Mouse (Mus musculus): ENCODE measurements around the gene Thsd4. TPM values are rescaled to one million over a fixed set of nuclear protein-coding genes. Genes with fewer than 3 reads are reported as not detected.

Gene Thsd4
- total and polyA plus RNA-seq, 2 experiments: 0.70 to 0.92 TPM

DNA sequence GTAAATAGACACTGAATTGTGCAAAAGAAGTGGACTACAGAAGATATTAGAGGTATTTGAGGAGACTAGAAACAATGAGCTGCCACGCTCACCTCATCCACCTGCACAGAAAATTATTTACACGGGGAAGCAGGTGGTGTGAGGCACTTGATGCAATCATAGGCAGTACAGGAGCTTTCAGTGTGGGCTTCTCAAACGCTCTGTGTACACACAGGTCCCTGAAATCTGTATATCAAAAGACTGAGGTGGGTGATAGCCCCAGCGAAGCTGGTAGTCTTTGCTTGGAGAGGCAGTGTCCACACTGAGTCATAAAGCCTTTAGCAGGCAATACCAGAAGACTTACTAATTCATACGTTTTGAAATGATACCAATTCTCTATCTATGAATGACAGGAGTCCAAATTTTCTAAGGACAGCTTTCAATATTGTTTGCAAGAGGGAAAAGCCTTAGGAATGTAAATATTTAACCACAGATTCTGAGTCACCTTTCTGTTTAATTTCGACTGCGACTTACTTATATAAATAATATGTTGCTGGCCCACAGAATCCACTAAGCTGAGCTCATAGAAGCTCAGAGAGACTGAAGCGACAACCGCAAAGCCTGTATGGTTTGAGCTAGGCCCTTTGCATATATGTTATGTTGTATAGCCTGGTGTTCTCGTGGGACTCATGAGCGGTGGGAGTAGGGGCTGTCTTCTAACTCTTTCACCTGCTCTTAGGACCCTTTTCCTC lies 369.8 kb downstream of the Thsd4 start:
- no peak for TF ChIP-seq CTCF (IDR thresholded peaks at IDR 0.05; ENCODE audit: low read depth, low read length)
- no peak for TF ChIP-seq POLR2A (IDR thresholded peaks at IDR 0.05; ENCODE audit: extremely low read depth, insufficient read depth, low read length)
- Histone ChIP-seq H3K9ac (ENCODE audit: low read depth, low read length) (no peak overlapping the region), H3K4me3 (ENCODE audit: insufficient read depth, low read depth, low read length) (no peak overlapping the region), H3K36me3 (ENCODE audit: control insufficient read depth, insufficient read depth, low read length) (no peaks in the 10 kb centered on the region), H3K79me2 (ENCODE audit: control insufficient read depth, insufficient read depth, low read length) (no peaks in the 10 kb centered on the region), H3K27ac (replicated peaks; ENCODE audit: insufficient read depth, low read depth, low read length) (no peak overlapping the region), H3K27me3 (ENCODE audit: control insufficient read depth, insufficient read depth, low read length) (no peaks in the 10 kb centered on the region), H3K4me1 (ENCODE audit: control insufficient read depth, insufficient read depth, low read length) (no peaks in the 10 kb centered on the region)
- no peak for DNase-seq (ENCODE audit: extremely low read depth, low read depth, low spot score)
- 65% methylated on average over 11 of the region's 11 CpGs for WGBS

DNA sequence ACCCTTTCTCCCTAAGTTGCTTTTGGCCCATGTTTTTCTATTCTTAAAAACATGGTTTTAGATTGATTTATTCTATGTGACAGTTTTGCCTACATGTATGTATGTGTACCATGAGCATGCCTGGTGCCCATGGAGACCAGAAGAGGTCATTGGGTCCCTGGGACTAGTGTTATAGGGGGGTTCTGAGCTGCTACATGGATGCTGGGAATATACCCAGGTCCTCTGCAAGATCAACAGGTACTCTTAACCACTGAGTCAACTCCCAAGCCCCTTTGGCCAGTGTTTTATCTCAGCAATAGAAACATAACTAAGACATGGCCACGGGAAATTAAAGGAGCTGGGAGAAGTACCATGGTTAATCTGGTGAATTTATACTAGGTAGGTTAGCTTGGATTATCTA lies 371.3 kb downstream of the Thsd4 start:
- TF ChIP-seq CTCF (IDR thresholded peaks at IDR 0.05; ENCODE audit: low read depth, low read length): no peak
- H3K27ac ChIP-seq (replicated peaks; ENCODE audit: insufficient read depth, low read depth, low read length): no peak overlapping the region
- H3K27me3 ChIP-seq (ENCODE audit: control insufficient read depth, insufficient read depth, low read length): no peaks in the 10 kb centered on the region
- no peaks in the 10 kb centered on the region for H3K36me3 ChIP-seq (ENCODE audit: control insufficient read depth, insufficient read depth, low read length)
- WGBS: 85% methylated on average over 1 of the region's 1 CpGs
- H3K4me1 ChIP-seq (ENCODE audit: control insufficient read depth, insufficient read depth, low read length): no peaks in the 10 kb centered on the region
- H3K9ac ChIP-seq (ENCODE audit: low read depth, low read length): no peak overlapping the region
- no peak overlapping the region for H3K4me3 ChIP-seq (ENCODE audit: insufficient read depth, low read depth, low read length)
- no peaks in the 10 kb centered on the region for H3K79me2 ChIP-seq (ENCODE audit: control insufficient read depth, insufficient read depth, low read length)
- no peak for DNase-seq (ENCODE audit: extremely low read depth, low read depth, low spot score)

DNA sequence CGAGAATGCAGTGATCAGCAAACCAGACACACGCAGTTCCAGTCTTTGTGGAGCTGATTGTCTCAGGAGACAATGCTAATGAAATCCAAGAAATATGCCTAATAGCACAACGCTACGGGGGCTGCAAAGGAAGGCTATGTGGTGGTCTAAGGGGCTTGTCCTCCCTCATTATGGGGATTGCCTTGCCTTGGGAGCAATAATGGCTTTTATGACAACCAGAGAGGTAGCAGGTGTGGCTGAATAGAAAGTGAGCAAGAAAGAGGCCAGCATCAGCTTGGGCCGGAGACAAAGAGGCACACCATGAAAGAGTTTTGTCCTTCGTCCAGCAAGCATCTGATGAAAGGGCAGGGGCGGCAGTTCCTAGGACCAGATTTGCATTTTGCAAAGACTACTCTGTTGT lies 372.9 kb downstream of the Thsd4 start:
- no peaks in the 10 kb centered on the region for H3K79me2 ChIP-seq (ENCODE audit: control insufficient read depth, insufficient read depth, low read length)
- no peak for TF ChIP-seq POLR2A (IDR thresholded peaks at IDR 0.05; ENCODE audit: extremely low read depth, insufficient read depth, low read length)
- no peak for TF ChIP-seq CTCF (IDR thresholded peaks at IDR 0.05; ENCODE audit: low read depth, low read length)
- H3K27ac ChIP-seq (replicated peaks; ENCODE audit: insufficient read depth, low read depth, low read length): no peak overlapping the region
- H3K9ac ChIP-seq (ENCODE audit: low read depth, low read length): no peak overlapping the region
- no peak for DNase-seq (ENCODE audit: extremely low read depth, low read depth, low spot score)
- 92% methylated on average over 7 of the region's 7 CpGs for WGBS
- H3K4me3 ChIP-seq (ENCODE audit: insufficient read depth, low read depth, low read length): no peak overlapping the region
- no peaks in the 10 kb centered on the region for H3K36me3 ChIP-seq (ENCODE audit: control insufficient read depth, insufficient read depth, low read length)
- H3K4me1 ChIP-seq (ENCODE audit: control insufficient read depth, insufficient read depth, low read length): no peaks in the 10 kb centered on the region
- no peaks in the 10 kb centered on the region for H3K27me3 ChIP-seq (ENCODE audit: control insufficient read depth, insufficient read depth, low read length)

DNA sequence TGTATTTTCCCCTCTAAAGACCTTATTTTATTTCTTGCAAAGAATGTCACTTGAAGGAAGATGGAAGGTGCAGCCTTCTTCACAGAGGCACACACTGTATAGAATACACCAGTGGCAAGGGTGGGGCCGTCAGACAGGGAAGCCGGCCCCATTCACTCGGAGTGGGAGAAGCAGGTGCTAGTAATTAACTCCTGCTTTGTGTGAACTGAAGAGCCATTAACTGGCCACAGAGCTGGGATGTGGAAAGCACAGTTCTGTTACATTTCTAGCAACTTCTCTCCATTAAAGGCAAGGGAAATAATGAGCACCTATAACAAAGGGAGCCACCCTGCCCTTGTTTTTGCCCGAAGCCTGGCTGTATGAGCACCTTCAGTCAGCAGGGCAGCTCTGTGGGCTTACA lies 374.4 kb downstream of the Thsd4 start:
- 85% methylated on average over 4 of the region's 4 CpGs for WGBS
- no peak for DNase-seq (ENCODE audit: extremely low read depth, low read depth, low spot score)
- no peak for TF ChIP-seq CTCF (IDR thresholded peaks at IDR 0.05; ENCODE audit: low read depth, low read length)
- TF ChIP-seq POLR2A (IDR thresholded peaks at IDR 0.05; ENCODE audit: extremely low read depth, insufficient read depth, low read length): no peak
- no peaks in the 10 kb centered on the region for H3K79me2 ChIP-seq (ENCODE audit: control insufficient read depth, insufficient read depth, low read length)
- no peaks in the 10 kb centered on the region for H3K36me3 ChIP-seq (ENCODE audit: control insufficient read depth, insufficient read depth, low read length)
- no peaks in the 10 kb centered on the region for H3K4me1 ChIP-seq (ENCODE audit: control insufficient read depth, insufficient read depth, low read length)
- H3K27ac ChIP-seq (replicated peaks; ENCODE audit: insufficient read depth, low read depth, low read length): no peak overlapping the region
- H3K27me3 ChIP-seq (ENCODE audit: control insufficient read depth, insufficient read depth, low read length): no peaks in the 10 kb centered on the region
- no peak overlapping the region for H3K9ac ChIP-seq (ENCODE audit: low read depth, low read length)
- no peak overlapping the region for H3K4me3 ChIP-seq (ENCODE audit: insufficient read depth, low read depth, low read length)

DNA sequence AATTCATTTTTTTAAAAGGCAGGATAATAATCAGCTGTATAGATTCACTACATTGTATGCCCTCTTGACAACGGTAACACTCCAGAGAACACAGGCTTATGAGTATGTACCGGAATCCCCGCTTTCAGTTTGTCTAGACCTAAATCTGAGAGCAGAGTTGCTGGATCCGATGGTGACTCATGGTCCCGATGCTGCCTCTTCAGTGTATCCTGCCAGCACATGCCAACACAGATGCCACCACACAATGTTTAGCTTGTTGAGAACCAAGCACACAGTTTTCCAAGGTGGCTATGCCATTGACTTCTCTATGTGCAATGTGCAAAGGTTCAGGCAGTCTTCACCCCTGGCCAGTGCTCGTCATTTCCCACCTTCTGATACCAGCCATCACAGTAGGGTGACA lies 378.0 kb downstream of the Thsd4 start:
- Histone ChIP-seq H3K27me3 (ENCODE audit: control insufficient read depth, insufficient read depth, low read length) (no peaks in the 10 kb centered on the region), H3K79me2 (ENCODE audit: control insufficient read depth, insufficient read depth, low read length) (no peaks in the 10 kb centered on the region), H3K9ac (ENCODE audit: low read depth, low read length) (no peak overlapping the region), H3K4me1 (ENCODE audit: control insufficient read depth, insufficient read depth, low read length) (no peaks in the 10 kb centered on the region), H3K36me3 (ENCODE audit: control insufficient read depth, insufficient read depth, low read length) (no peaks in the 10 kb centered on the region), H3K27ac (replicated peaks; ENCODE audit: insufficient read depth, low read depth, low read length) (no peak overlapping the region), H3K4me3 (ENCODE audit: insufficient read depth, low read depth, low read length) (no peak overlapping the region)
- TF ChIP-seq CTCF (IDR thresholded peaks at IDR 0.05; ENCODE audit: low read depth, low read length) (no peak), POLR2A (IDR thresholded peaks at IDR 0.05; ENCODE audit: extremely low read depth, insufficient read depth, low read length) (no peak)
- no peak for DNase-seq (ENCODE audit: extremely low read depth, low read depth, low spot score)
- 95% methylated on average over 6 of the region's 6 CpGs for WGBS

DNA sequence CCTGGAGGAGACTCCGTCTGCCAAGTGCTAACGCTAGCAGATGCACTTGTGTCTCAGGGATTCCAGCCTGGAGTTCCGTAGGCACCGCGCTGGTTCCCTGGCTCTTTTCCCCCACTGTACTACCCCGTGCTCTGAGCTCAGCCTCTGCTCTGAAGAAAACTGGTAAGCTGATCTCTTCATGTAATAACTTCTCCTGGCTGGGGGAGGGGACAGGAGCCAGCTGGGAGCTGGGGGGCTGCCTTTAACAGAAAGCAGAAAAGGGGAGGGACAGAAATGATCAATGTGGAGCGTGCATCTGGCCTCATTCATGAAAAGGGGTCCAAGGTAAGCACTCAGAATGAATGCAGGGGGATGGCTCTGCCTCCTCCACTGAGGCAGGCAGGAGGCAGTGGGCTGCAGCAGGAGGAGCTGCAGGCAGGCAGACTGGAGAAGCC lies 380.7 kb downstream of the Thsd4 start:
- no peak for DNase-seq (ENCODE audit: extremely low read depth, low read depth, low spot score)
- 76% methylated on average over 7 of the region's 7 CpGs for WGBS
- Histone ChIP-seq H3K9ac (ENCODE audit: low read depth, low read length) (no peak overlapping the region), H3K27ac (replicated peaks; ENCODE audit: insufficient read depth, low read depth, low read length) (no peak overlapping the region), H3K79me2 (ENCODE audit: control insufficient read depth, insufficient read depth, low read length) (no peaks in the 10 kb centered on the region), H3K27me3 (ENCODE audit: control insufficient read depth, insufficient read depth, low read length) (no peaks in the 10 kb centered on the region), H3K36me3 (ENCODE audit: control insufficient read depth, insufficient read depth, low read length) (no peaks in the 10 kb centered on the region), H3K4me1 (ENCODE audit: control insufficient read depth, insufficient read depth, low read length) (no peaks in the 10 kb centered on the region), H3K4me3 (ENCODE audit: insufficient read depth, low read depth, low read length) (no peak overlapping the region)
- TF ChIP-seq CTCF (IDR thresholded peaks at IDR 0.05; ENCODE audit: low read depth, low read length) (no peak), POLR2A (IDR thresholded peaks at IDR 0.05; ENCODE audit: extremely low read depth, insufficient read depth, low read length) (no peak)
